Mouse (Mus musculus) forebrain, embryonic 11.5 days (tissue): ENCODE data around the gene Ascc1. TPM values are rescaled to one million over a fixed set of nuclear protein-coding genes. Genes with fewer than 3 reads are reported as not detected.

ENCODE experiments used
- ATAC-seq: fragments of 200-750 bp; cut with Nextera tagmentation; replicated peaks from 2 replicates; pipeline ENCODE4 v1.8.0; 2017; ENCODE audit warnings: moderate TSS enrichment; ENCODE audit not compliant: low FRiP score
- DNase-seq: peaks from one replicate; pipeline ENCODE4 v3.0.0-alpha.2; 2017; ENCODE audit warnings: low spot score
- H3K27ac ChIP-seq: fragments of 300-500 bp; sonication (generic); 2 replicates; pipeline ENCODE4 v1.5.1; 2014; ENCODE audit warnings: low read depth, low read length
- H3K27me3 ChIP-seq: fragments of 300-500 bp; sonication (generic); 2 replicates; pipeline ENCODE4 v1.6.1; 2014; ENCODE audit warnings: mild to moderate bottlenecking, low read length, mixed read lengths; ENCODE audit not compliant: control insufficient read depth, insufficient read depth
- H3K36me3 ChIP-seq: fragments of 300-500 bp; sonication (generic); 2 replicates; pipeline ENCODE4 v1.6.1; 2014; ENCODE audit warnings: mild to moderate bottlenecking, low read length, moderate library complexity, mixed read lengths; ENCODE audit not compliant: control insufficient read depth, insufficient read depth
- H3K4me1 ChIP-seq: fragments of 300-500 bp; sonication (generic); replicated peaks from 2 replicates; pipeline ENCODE4 v1.6.1; 2014; ENCODE audit warnings: low read length, mixed read lengths; ENCODE audit not compliant: control insufficient read depth, insufficient read depth
- H3K4me2 ChIP-seq: fragments of 300-500 bp; sonication (generic); 2 replicates; pipeline ENCODE4 v1.6.1; 2014; ENCODE audit warnings: low read depth, mild to moderate bottlenecking, low read length, moderate library complexity, mixed read lengths; ENCODE audit not compliant: severe bottlenecking
- H3K4me3 ChIP-seq: fragments of 300-500 bp; sonication (generic); 2 replicates; pipeline ENCODE4 v1.5.1; 2014; ENCODE audit warnings: low read depth, low read length
- H3K9ac ChIP-seq: fragments of 300-500 bp; sonication (generic); 2 replicates; pipeline ENCODE4 v1.6.1; 2014; ENCODE audit warnings: low read length
- H3K9me3 ChIP-seq: fragments of 300-500 bp; sonication (generic); 2 replicates; pipeline ENCODE4 v1.6.1; 2016; ENCODE audit warnings: low read length, mixed read lengths; ENCODE audit not compliant: control insufficient read depth
- WGBS: fragments of 180-500 bp; shearing (Covaris S2); extraction: QIAGEN DNeasy Blood & Tissue Kit; methylation state at CpG from one replicate; pipeline ENCODE4 v1.1.7; 2014; 5-methylcytosine and 5-hydroxymethylcytosine counted together
- microRNA-seq: library from miRNA; unstranded; fragments of <30 nt; microRNA quantifications from one replicate; pipeline ENCODE4, GENCODE M21; 2016; ENCODE audit not compliant: insufficient number of aligned reads
- polyA plus RNA-seq: library from polyadenylated mRNA; unstranded; fragments of >200 nt; fragmentation: Nextera tagmentation; extraction: Ambion mirVana; gene quantifications from 2 replicates; pipeline ENCODE4 v1.2.1, GENCODE M21; 2014

Ascc1 gene
- polyA plus RNA-seq, 1 experiment from 2014 or later = 35.8 TPM

- Histone ChIP-seq H3K27ac (no peak overlapping the region), H3K27me3 (no peaks in the 10 kb centered on the region; the same call in 1 of the 2 replicates), H3K4me2 (no peak overlapping the region), H3K9ac (no peak overlapping the region), H3K4me1 (no peaks in the 10 kb centered on the region), H3K36me3 (no peaks in the 10 kb centered on the region), H3K9me3 (no peaks in the 10 kb centered on the region), H3K4me3 (no peak overlapping the region)
- ATAC-seq (0 out of 2 replicates have a peak, but pooled peaks have one; percentile 49), DNase-seq (peak; percentile 92)
- WGBS = 4% methylated on average over 5 of the region's 5 CpGs
Observed at GRCm38 (mm10) chr10:60148087-60148486, 145.5 kb downstream of the Ascc1 start.

Small RNA genes within 50 kb of the gene (microRNA-seq; reads per million reads assigned to microRNA genes)
- not detected for gene Mir6906

Other genes starting within 250 kb of the Ascc1 start
- 25.3 and 26.5 TPM in 2 replicates for gene Dnajb12, start 123.2 kb upstream of the Ascc1 start, polyA plus RNA-seq
- gene Ddit4, start 51.0 kb upstream of the Ascc1 start, polyA plus RNA-seq = 7.4 and 9.5 TPM in 2 replicates
- gene Anapc16, start 330 bp downstream of the Ascc1 start, polyA plus RNA-seq = 94.6 and 99.4 TPM in 2 replicates
- 5.5 and 5.7 TPM in 2 replicates for gene Spock2, start 103.4 kb downstream of the Ascc1 start, polyA plus RNA-seq
- 2.8 and 3.2 TPM in 2 replicates for gene Chst3, start 216.5 kb downstream of the Ascc1 start, polyA plus RNA-seq